Mouse (Mus musculus) G1E (cell line): Measurements from ENCODE around the gene Efna2.

Source experiments
- CTCF ChIP-seq: IDR thresholded peaks from 2 replicates; pipeline ENCODE4 v1.5.1; 2012; ENCODE audit warnings: low read depth, low read length, inconsistent platforms, mixed read lengths
- POLR2AphosphoS5 ChIP-seq: IDR thresholded peaks from 2 replicates; pipeline ENCODE4 v1.6.1; 2012; ENCODE audit warnings: low read depth, low read length, inconsistent platforms; ENCODE audit not compliant: insufficient replicate concordance
- TAL1 ChIP-seq: conservative IDR thresholded peaks from 2 replicates; pipeline ENCODE4 v1.6.1; 2012; ENCODE audit warnings: low read depth, low read length, inconsistent platforms, mixed read lengths

DNA sequence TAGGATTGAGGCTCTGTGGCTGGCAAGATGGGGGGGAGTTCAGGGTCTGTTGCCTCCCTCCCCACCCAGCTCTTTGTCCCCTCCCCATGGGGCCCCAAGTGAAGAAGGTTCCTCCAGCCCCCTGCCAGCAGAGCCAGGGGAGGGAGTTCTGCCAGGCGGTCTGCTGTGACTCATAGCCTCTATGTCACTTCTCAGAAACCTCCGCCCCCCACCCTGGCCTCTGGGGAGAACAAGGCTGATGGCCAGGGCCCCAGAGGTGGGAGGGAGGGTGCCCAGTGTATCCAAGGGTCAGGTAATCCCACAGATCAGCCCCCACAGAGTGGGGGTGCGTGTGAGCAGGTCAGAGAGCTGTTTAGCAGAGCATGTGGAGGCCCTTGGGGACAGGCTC is 26.4 kb upstream of the Efna2 start:
- TF ChIP-seq CTCF = no peak
- no peak for TF ChIP-seq TAL1
- TF ChIP-seq POLR2AphosphoS5 = no peak
